Mouse (Mus musculus) neural tube, embryonic 14.5 days (tissue): ENCODE measurements around the gene Plch2. TPM values are rescaled to one million over a fixed set of nuclear protein-coding genes. Genes with fewer than 3 reads are reported as not detected.
A peak's percentile ranks its signal among the peaks of the same experiment; 100 is the strongest.

Experiments used
- ATAC-seq: fragments of 200-750 bp; cut with Nextera tagmentation; 2 replicates; pipeline ENCODE4 v1.8.0; 2017; ENCODE audit warnings: low read depth, mild to moderate bottlenecking, moderate TSS enrichment, moderate library complexity
- H3K27ac ChIP-seq: fragments of 300-500 bp; sonication (generic); 2 replicates; pipeline ENCODE4 v1.5.1; 2014; ENCODE audit warnings: low read depth, mild to moderate bottlenecking, control low read depth, low read length, moderate library complexity, mixed read lengths
- H3K27me3 ChIP-seq: fragments of 300-500 bp; sonication (generic); 2 replicates; pipeline ENCODE4 v1.6.1; 2014; ENCODE audit warnings: low read length; ENCODE audit not compliant: control insufficient read depth, insufficient read depth
- H3K36me3 ChIP-seq: fragments of 300-500 bp; sonication (generic); 2 replicates; pipeline ENCODE4 v1.6.1; 2014; ENCODE audit warnings: low read length, mixed read lengths; ENCODE audit not compliant: control insufficient read depth, insufficient read depth
- H3K4me1 ChIP-seq: fragments of 300-500 bp; sonication (generic); 2 replicates; pipeline ENCODE4 v1.6.1; 2014; ENCODE audit warnings: low read length; ENCODE audit not compliant: control insufficient read depth, insufficient read depth
- H3K4me2 ChIP-seq: fragments of 300-500 bp; sonication (generic); 2 replicates; pipeline ENCODE4 v1.6.1; 2014; ENCODE audit warnings: mild to moderate bottlenecking, low read depth, low read length, control low read depth
- H3K4me3 ChIP-seq: fragments of 300-500 bp; sonication (generic); 2 replicates; pipeline ENCODE4 v1.5.1; 2014; ENCODE audit warnings: low read depth, low read length, control low read depth, mixed read lengths
- H3K9ac ChIP-seq: fragments of 300-500 bp; sonication (generic); replicated peaks from 2 replicates; pipeline ENCODE4 v1.6.1; 2014; ENCODE audit warnings: low read depth, mild to moderate bottlenecking, control low read depth, low read length, mixed read lengths
- H3K9me3 ChIP-seq: fragments of 300-500 bp; sonication (generic); 2 replicates; pipeline ENCODE4 v1.6.1; 2016; ENCODE audit warnings: low read length; ENCODE audit not compliant: control insufficient read depth
- WGBS: fragments of 180-500 bp; shearing (Covaris S2); extraction: QIAGEN DNeasy Blood & Tissue Kit; methylation state at CpG from one replicate; pipeline ENCODE4 v1.1.7; 2014; 5-methylcytosine and 5-hydroxymethylcytosine counted together
- polyA plus RNA-seq: library from polyadenylated mRNA; unstranded; fragments of >200 nt; fragmentation: Nextera tagmentation; extraction: Ambion mirVana; gene quantifications from 2 replicates; pipeline ENCODE4 v1.2.1, GENCODE M21; 2014

The Plch2 gene
- polyA plus RNA-seq, 1 experiment from 2014 or later, result 16.0 TPM

DNA sequence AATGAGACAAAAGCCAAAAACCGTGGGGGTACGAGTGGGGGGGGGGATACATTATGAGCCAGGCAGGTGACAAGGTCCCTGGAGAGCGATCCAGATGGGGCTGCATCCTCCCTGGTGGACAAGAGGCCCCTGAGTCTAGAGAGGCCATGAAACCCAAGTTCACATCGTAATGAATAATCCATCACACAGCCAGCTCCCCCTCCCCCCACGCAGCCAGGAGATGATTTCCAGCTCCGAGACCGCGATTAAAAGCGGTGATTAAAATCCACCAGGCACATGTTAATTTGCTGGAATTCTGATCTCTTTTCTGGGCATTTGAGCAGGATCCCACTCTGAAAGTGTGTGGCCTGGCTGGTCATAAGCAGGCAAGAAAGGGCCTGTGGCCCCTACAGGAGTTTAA, 35.8 kb downstream of the Plch2 start:
- no peak overlapping the region for H3K4me3 ChIP-seq
- no peak overlapping the region for H3K27ac ChIP-seq
- H3K4me1 ChIP-seq, result peaks cover 21% of the 10 kb centered on the region
- H3K9me3 ChIP-seq, result no peaks in the 10 kb centered on the region
- no peak for ATAC-seq
- no peak overlapping the region for H3K4me2 ChIP-seq
- H3K9ac ChIP-seq, result no peak overlapping the region
- 36% methylated on average over 9 of the region's 9 CpGs for WGBS
- no peaks in the 10 kb centered on the region for H3K27me3 ChIP-seq
- no peaks in the 10 kb centered on the region for H3K36me3 ChIP-seq

DNA sequence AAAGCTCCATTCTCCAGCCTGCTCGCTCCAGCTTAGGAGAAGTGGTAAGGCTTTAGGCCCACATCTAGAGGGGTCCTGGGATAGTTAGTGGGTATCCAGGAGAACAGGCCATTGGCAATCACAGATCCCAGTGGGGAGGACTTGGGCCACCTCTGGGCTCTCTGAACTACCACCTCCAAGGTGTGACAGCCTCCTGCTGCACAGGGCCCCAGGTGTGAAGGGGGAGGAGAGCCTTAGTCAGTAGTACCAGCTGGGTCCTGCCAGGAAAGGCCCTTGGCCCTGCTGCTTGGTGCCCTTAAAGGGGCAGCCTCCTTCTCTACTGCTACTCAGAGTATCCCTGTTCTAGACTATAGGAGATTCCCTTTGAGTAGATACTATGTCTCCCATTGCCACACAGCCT, 36.4 kb downstream of the Plch2 start:
- WGBS, result 50% methylated on average over 1 of the region's 1 CpGs
- no peak for ATAC-seq
- Histone ChIP-seq H3K36me3 (no peaks in the 10 kb centered on the region), H3K4me3 (no peak overlapping the region), H3K27me3 (no peaks in the 10 kb centered on the region), H3K27ac (no peak overlapping the region), H3K9me3 (no peaks in the 10 kb centered on the region), H3K9ac (no peak overlapping the region), H3K4me1 (peaks cover 21% of the 10 kb centered on the region), H3K4me2 (no peak overlapping the region)

DNA sequence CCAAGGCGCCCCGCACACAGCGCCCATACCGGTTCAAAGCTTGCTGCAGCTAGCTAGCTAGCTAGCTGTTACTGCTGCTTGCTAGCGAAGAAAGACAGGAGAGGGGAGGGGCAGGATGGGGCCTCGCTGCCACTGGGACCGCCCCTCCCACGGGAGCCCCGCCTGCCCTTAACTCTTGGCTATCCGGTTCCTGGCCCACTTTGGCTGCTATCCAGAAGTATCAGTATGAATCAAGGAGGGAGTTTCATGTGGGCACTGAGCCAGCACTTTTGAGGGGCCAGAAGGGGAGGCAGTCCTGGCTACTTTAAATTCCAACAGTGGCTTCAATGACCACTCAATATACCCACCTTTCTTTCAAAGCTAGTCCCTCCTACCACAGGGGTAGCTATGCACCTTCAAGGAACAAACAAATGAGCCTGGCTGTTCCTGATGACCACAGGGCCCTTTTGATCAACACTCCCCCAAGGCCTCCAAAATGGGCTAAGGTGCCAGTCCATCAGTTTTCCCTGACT, 37.2 kb downstream of the Plch2 start:
- Histone ChIP-seq H3K4me1 (peaks cover 21% of the 10 kb centered on the region), H3K9ac (no peak overlapping the region), H3K4me3 (no peak overlapping the region), H3K27ac (no peak overlapping the region), H3K27me3 (no peaks in the 10 kb centered on the region), H3K36me3 (no peaks in the 10 kb centered on the region), H3K9me3 (no peaks in the 10 kb centered on the region), H3K4me2 (peak overlapping the region; percentile 14; the same call in 1 of the 2 replicates)
- peak; percentile 49; the same call in 1 of the 2 replicates for ATAC-seq
- whole genome bisulfite sequencing, result 0% methylated on average over 10 of the region's 10 CpGs

DNA sequence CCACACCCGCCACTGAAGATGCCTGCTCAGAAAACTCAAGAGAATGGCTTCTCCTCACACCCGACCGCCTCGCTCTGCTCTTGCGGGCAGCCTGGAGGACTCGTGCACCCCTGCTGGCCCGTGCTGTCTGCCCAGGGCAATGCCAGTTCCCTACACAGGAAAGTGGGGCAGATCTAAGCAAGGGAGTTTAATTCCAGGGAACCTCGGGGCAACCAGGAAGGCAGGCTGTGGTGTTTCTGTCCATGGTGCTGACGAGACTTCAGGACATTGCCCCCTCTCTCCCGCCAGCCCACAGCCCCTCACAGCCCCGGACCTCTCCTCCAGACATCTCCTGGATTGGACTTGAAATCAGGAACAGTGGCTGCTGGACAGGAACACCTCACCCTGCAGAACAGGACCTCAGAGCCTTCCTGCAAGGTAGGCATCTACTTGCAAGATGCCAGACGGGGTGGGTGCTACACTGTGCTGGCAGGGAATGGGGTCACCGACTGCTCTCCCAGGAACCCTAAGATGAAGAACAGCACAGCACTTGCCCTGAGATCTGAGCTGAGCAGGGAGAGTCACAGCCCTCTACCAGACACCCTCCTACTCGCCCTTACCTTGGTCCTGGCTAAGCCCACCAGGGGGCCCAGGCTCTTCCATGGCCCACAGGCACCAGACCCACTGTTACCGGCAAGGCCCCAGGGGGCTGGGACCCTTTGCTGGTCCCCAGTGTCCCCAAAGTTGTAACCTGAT, 37.8 kb downstream of the Plch2 start:
- Histone ChIP-seq H3K27ac (no peak overlapping the region), H3K4me3 (no peak overlapping the region), H3K27me3 (no peaks in the 10 kb centered on the region), H3K9ac (no peak overlapping the region), H3K4me1 (peaks cover 21% of the 10 kb centered on the region), H3K9me3 (no peaks in the 10 kb centered on the region), H3K4me2 (peak overlapping the region; percentile 14; the same call in 1 of the 2 replicates), H3K36me3 (no peaks in the 10 kb centered on the region)
- WGBS, result 9% methylated on average over 15 of the region's 15 CpGs
- peak; percentile 25; the same call in 1 of the 2 replicates for ATAC-seq

DNA sequence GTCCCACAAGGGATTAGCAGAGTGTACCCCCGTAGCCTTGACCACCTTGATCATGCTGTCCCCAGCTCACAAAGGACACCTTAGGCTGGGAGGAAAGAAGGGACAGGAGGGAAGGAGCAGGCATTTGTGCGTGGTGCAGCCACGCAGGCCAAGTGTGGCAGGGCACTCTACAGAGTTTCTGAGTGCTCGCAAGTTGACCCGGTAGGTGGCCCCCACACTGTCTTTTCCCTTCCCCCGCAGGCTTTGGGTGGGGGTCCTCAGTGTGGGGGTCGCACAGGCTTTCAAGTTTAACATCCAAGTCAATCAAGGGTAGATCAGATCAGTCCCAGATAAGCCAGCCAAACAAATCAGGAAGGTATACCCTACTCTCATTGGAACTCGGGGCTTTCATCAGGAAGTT, 38.5 kb downstream of the Plch2 start:
- peaks cover 21% of the 10 kb centered on the region for H3K4me1 ChIP-seq
- H3K9ac ChIP-seq, result no peak overlapping the region
- WGBS, result 79% methylated on average over 8 of the region's 8 CpGs
- no peaks in the 10 kb centered on the region for H3K9me3 ChIP-seq
- no peaks in the 10 kb centered on the region for H3K27me3 ChIP-seq
- H3K4me2 ChIP-seq, result no peak overlapping the region
- no peaks in the 10 kb centered on the region for H3K36me3 ChIP-seq
- no peak overlapping the region for H3K4me3 ChIP-seq
- no peak for ATAC-seq
- H3K27ac ChIP-seq, result no peak overlapping the region

DNA sequence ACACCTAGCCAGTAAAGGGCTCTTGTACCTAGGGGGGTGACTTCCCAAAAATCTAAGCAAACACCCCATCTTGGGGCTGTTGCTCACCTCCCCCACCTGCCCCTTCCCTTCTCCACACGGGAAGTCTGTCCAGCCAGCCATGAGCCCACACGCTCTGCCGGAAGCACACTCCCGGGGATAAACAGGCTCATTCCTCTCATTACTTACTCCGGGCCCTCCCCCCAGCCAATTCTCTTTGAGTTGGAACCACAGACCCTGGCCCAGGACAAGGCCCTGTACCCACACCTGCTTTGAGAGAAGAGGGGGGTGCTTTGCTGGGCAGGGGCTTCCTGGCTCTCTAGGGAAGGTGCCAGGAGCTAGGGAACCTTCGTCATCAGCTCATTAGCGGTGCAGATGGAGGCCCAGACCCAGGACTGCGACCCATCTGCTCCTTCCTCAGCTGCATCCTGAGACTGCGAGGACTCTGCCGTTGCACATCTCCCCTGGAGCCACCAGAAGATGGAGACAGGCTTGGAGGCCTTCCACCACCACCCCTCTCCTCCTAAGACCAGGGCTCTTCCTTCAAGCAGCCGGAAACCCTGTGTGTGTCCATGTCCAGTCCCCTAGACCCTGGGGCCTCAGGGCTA, 39.2 kb downstream of the Plch2 start:
- H3K9ac ChIP-seq, result no peak overlapping the region
- H3K36me3 ChIP-seq, result no peaks in the 10 kb centered on the region
- 40% methylated on average over 11 of the region's 11 CpGs for WGBS
- no peaks in the 10 kb centered on the region for H3K27me3 ChIP-seq
- no peak overlapping the region for H3K4me2 ChIP-seq
- no peak overlapping the region for H3K27ac ChIP-seq
- H3K4me1 ChIP-seq, result peaks cover 21% of the 10 kb centered on the region
- H3K9me3 ChIP-seq, result no peaks in the 10 kb centered on the region
- no peak for ATAC-seq
- no peak overlapping the region for H3K4me3 ChIP-seq

DNA sequence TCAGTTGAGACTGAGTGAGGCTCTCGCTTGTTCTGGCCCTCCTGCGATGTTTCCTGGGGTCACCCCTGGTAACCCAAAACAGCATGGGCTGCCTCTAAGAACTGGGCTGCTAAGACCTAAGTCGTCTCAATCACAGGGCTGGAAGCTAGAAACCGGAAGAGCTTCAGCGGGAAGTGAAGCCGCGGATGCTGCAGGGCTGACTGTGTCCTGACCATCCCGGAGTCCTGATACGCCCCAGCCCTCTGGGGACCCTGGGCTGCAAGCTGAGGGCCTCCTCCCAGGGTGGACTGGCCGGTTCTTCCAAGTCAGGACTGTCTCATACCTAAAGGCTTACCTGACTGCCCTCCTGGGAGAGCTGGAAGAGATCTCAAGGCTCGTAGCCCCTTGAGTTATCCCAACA, 39.8 kb downstream of the Plch2 start:
- ATAC-seq, result no peak
- WGBS, result 63% methylated on average over 11 of the region's 11 CpGs
- no peak overlapping the region for H3K4me2 ChIP-seq
- no peak overlapping the region for H3K9ac ChIP-seq
- no peaks in the 10 kb centered on the region for H3K27me3 ChIP-seq
- H3K4me1 ChIP-seq, result peaks cover 21% of the 10 kb centered on the region
- no peaks in the 10 kb centered on the region for H3K36me3 ChIP-seq
- no peak overlapping the region for H3K4me3 ChIP-seq
- no peak overlapping the region for H3K27ac ChIP-seq
- no peaks in the 10 kb centered on the region for H3K9me3 ChIP-seq

DNA sequence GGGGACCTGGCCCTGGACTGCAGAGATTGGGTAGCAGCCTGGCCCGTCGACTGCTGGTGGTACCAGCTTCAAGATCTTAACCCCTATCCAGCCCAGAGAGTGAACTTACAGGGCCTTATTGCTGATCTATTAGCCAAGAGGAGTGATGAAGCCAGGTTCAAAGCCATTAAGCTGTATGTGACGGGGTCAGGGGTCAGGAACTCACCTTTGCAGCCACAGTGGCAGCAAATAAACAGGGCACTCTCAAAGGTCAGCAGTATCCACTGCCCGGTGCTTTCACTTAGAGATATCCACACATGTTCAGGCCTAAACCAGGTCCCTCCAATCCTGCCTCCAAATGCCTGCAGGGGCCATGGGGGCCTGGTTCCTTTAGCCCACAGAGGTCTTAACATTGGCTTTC, 41.0 kb downstream of the Plch2 start:
- WGBS, result 79% methylated on average over 4 of the region's 4 CpGs
- no peak overlapping the region for H3K9ac ChIP-seq
- H3K9me3 ChIP-seq, result no peaks in the 10 kb centered on the region
- ATAC-seq, result no peak
- no peak overlapping the region for H3K4me2 ChIP-seq
- no peaks in the 10 kb centered on the region for H3K27me3 ChIP-seq
- peaks cover 17% of the 10 kb centered on the region for H3K4me1 ChIP-seq
- H3K4me3 ChIP-seq, result no peak overlapping the region
- no peaks in the 10 kb centered on the region for H3K36me3 ChIP-seq
- no peak overlapping the region for H3K27ac ChIP-seq

DNA sequence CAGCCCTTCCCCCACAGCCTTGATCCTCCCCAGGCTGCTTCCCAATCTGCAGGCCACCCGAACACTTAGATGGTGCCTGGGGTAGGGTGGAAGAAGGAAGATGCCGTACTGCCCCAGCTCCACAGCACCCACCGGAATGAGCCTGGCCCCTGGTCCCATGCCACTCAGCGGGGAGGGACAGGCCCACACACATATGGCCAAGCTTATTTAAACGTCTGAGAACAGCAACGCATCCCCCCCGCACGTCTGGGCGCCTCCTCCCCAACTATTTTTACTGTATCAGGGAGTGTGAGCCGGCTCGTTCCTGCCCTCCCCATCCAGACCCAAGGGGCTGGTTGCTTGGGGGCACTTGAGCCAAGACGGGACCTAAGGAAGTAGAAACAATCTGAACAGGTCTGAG, 41.8 kb downstream of the Plch2 start:
- H3K9me3 ChIP-seq, result no peaks in the 10 kb centered on the region
- WGBS, result 77% methylated on average over 12 of the region's 12 CpGs
- no peak overlapping the region for H3K4me3 ChIP-seq
- no peaks in the 10 kb centered on the region for H3K36me3 ChIP-seq
- H3K27me3 ChIP-seq, result no peaks in the 10 kb centered on the region
- no peak overlapping the region for H3K27ac ChIP-seq
- no peak overlapping the region for H3K9ac ChIP-seq
- no peak for ATAC-seq
- peaks cover 15% of the 10 kb centered on the region for H3K4me1 ChIP-seq
- no peak overlapping the region for H3K4me2 ChIP-seq
